ENCODE assay signal across 21 mouse cellular contexts in genomic region chr4:130104584-130104983, GRCm38 (mm10). TPM values are rescaled to one million over a fixed set of nuclear protein-coding genes. Genes with fewer than 3 reads are reported as not detected.
A peak's percentile ranks its signal among the peaks of the same experiment; 100 is the strongest.
DNase-seq lines count a peak whose midpoint lies in the region; ATAC-seq and TF ChIP-seq lines count a peak whose summit lies in the region.
"Had no signal": no experiment of that assay in that cellular context is flagged by ENCODE, and none has a peak within 500 bp of the region (broad histone marks: within the 10 kb centered on the region; RNA-seq: fewer than 3 reads in every experiment).

No protein-coding gene starts in this region.

- peak overlapping the region; percentile 34; the same call in 1 of the 2 replicates for H3K27ac ChIP-seq in liver, postnatal 0 days (ENCODE audit: low read depth)
- no peak overlapping the region for H3K27ac ChIP-seq in liver, embryonic 11.5 days (ENCODE audit: low read depth, low read length)
- peak overlapping the region; percentile 79 for H3K27ac ChIP-seq in intestine, embryonic 15.5 days
- peak overlapping the region; percentile 57; the same call in 1 of the 2 replicates for H3K27ac ChIP-seq in kidney, postnatal 0 days
- no peak overlapping the region for H3K27ac ChIP-seq in hindbrain, postnatal 0 days
- H3K27ac ChIP-seq in cerebellum, adult 2 months (ENCODE audit: insufficient read depth, low read length), result no peak overlapping the region
- H3K27ac ChIP-seq: embryonic facial prominence, embryonic 10.5 days; hindbrain, embryonic 10.5 days; limb, embryonic 15.5 days; lung, embryonic 15.5 days; neural tube, embryonic 13.5 days had no signal

- no peak overlapping the region for H3K4me2 ChIP-seq in liver, postnatal 0 days (ENCODE audit: low read depth, low read length)
- no peak overlapping the region for H3K4me2 ChIP-seq in liver, embryonic 11.5 days
- peak overlapping the region; percentile 4; the same call in 1 of the 2 replicates for H3K4me2 ChIP-seq in intestine, embryonic 15.5 days (replicated peaks)
- no peak overlapping the region for H3K4me2 ChIP-seq in kidney, postnatal 0 days (ENCODE audit: low read length)
- no peak overlapping the region for H3K4me2 ChIP-seq in hindbrain, postnatal 0 days (ENCODE audit: low read depth, low read length)
- H3K4me2 ChIP-seq: limb, embryonic 15.5 days; lung, embryonic 15.5 days; neural tube, embryonic 13.5 days had no signal

- DNase-seq in liver, postnatal 0 days, result no peak
- DNase-seq in liver, embryonic 11.5 days (ENCODE audit: low spot score), result no peak
- peak; percentile 36 for DNase-seq in kidney, postnatal 0 days (ENCODE audit: low spot score)
- DNase-seq in frontal cortex, postnatal 25 days (ENCODE audit: low spot score in 2 of 2), result no peak
- DNase-seq in heart, adult 11 months, result no peak
- no peak for DNase-seq in hindbrain, postnatal 0 days (ENCODE audit: low spot score)
- no peak for DNase-seq in cerebellum, adult 2 months
- DNase-seq: adrenal gland, postnatal 36 days; cerebellum, postnatal 14 days; right cerebral cortex, postnatal 25 days; thymus, adult 2 months had no signal

- 29% methylated on average over 4 of the region's 4 CpGs for WGBS in liver, postnatal 0 days (ENCODE audit: insufficient replicate concordance)
- WGBS in liver, embryonic 11.5 days, result 56% methylated on average over 4 of the region's 4 CpGs
- 44% methylated on average over 4 of the region's 4 CpGs for WGBS in intestine, embryonic 15.5 days
- WGBS in kidney, postnatal 0 days, result 46% methylated on average over 4 of the region's 4 CpGs
- WGBS in hindbrain, postnatal 0 days, result 85% methylated on average over 4 of the region's 4 CpGs
- 89% methylated on average over 4 of the region's 4 CpGs for WGBS in cerebellum, adult 2 months

- H3K36me3 ChIP-seq in liver, postnatal 0 days (replicated peaks; ENCODE audit: insufficient read depth, low read length), result no peaks in the 10 kb centered on the region
- no peaks in the 10 kb centered on the region for H3K36me3 ChIP-seq in liver, embryonic 11.5 days (ENCODE audit: control insufficient read depth, insufficient read depth, low read length)
- no peaks in the 10 kb centered on the region for H3K36me3 ChIP-seq in intestine, embryonic 15.5 days
- H3K36me3 ChIP-seq in kidney, postnatal 0 days (ENCODE audit: insufficient read depth, low read length), result no peaks in the 10 kb centered on the region
- no peaks in the 10 kb centered on the region for H3K36me3 ChIP-seq in hindbrain, postnatal 0 days (ENCODE audit: insufficient read depth, low read length)
- H3K36me3 ChIP-seq: embryonic facial prominence, embryonic 10.5 days; hindbrain, embryonic 10.5 days; limb, embryonic 15.5 days; lung, embryonic 15.5 days; neural tube, embryonic 13.5 days had no signal

- H3K9ac ChIP-seq in liver, postnatal 0 days (replicated peaks), result no peak overlapping the region; the same call in 1 of the 2 replicates
- no peak overlapping the region for H3K9ac ChIP-seq in liver, embryonic 11.5 days (ENCODE audit: low read depth, low read length)
- H3K9ac ChIP-seq in intestine, embryonic 15.5 days, result no peak overlapping the region
- H3K9ac ChIP-seq in kidney, postnatal 0 days (ENCODE audit: low read depth, low read length), result no peak overlapping the region
- no peak overlapping the region for H3K9ac ChIP-seq in hindbrain, postnatal 0 days (replicated peaks; ENCODE audit: low read length)
- H3K9ac ChIP-seq: limb, embryonic 15.5 days; lung, embryonic 15.5 days; neural tube, embryonic 13.5 days had no signal

- H3K4me1 ChIP-seq in liver, postnatal 0 days (ENCODE audit: insufficient read depth), result peaks cover 33% of the 10 kb centered on the region
- H3K4me1 ChIP-seq in liver, embryonic 11.5 days (replicated peaks; ENCODE audit: control insufficient read depth, insufficient read depth, low read length), result peaks cover 13% of the 10 kb centered on the region
- H3K4me1 ChIP-seq in intestine, embryonic 15.5 days (replicated peaks), result peaks cover 33% of the 10 kb centered on the region
- H3K4me1 ChIP-seq in kidney, postnatal 0 days (replicated peaks; ENCODE audit: insufficient read depth, low read length), result peaks cover 14% of the 10 kb centered on the region; the same call in 1 of the 2 replicates
- H3K4me1 ChIP-seq in hindbrain, postnatal 0 days (ENCODE audit: insufficient read depth, low read length), result peaks cover 20% of the 10 kb centered on the region; the same call in 1 of the 2 replicates
- H3K4me1 ChIP-seq in cerebellum, adult 2 months (ENCODE audit: control insufficient read depth, insufficient read depth, low read length), result peaks cover 6% of the 10 kb centered on the region; the same call in 1 of the 2 replicates

- H3K27me3 ChIP-seq in liver, postnatal 0 days (ENCODE audit: insufficient read depth, low read length), result no peaks in the 10 kb centered on the region
- H3K27me3 ChIP-seq in liver, embryonic 11.5 days (replicated peaks; ENCODE audit: control insufficient read depth, insufficient read depth, low read length), result no peaks in the 10 kb centered on the region
- H3K27me3 ChIP-seq in intestine, embryonic 15.5 days (replicated peaks), result no peaks in the 10 kb centered on the region
- H3K27me3 ChIP-seq in kidney, postnatal 0 days (ENCODE audit: insufficient read depth, low read length), result no peaks in the 10 kb centered on the region
- no peaks in the 10 kb centered on the region for H3K27me3 ChIP-seq in hindbrain, postnatal 0 days (ENCODE audit: insufficient read depth, low read length)
- no peaks in the 10 kb centered on the region for H3K27me3 ChIP-seq in cerebellum, adult 2 months (ENCODE audit: control insufficient read depth, insufficient read depth, low read length)
- H3K27me3 ChIP-seq: limb, embryonic 15.5 days; lung, embryonic 15.5 days had no signal

- no peak for TF ChIP-seq EP300 in liver, postnatal 0 days (IDR thresholded peaks at IDR 0.05; ENCODE audit: low read depth)

- no peak for ATAC-seq in liver, postnatal 0 days
- no peak for ATAC-seq in liver, embryonic 11.5 days (replicated peaks; ENCODE audit: low FRiP score)
- ATAC-seq in intestine, embryonic 15.5 days, result peak; percentile 73
- peak; percentile 43; the same call in 1 of the 2 replicates for ATAC-seq in kidney, postnatal 0 days (replicated peaks; ENCODE audit: low FRiP score, low read depth)
- ATAC-seq in hindbrain, postnatal 0 days, result no peak
- ATAC-seq: inflammation-experienced regulatory T-cells, adult 6 months had no signal

- no peak for TF ChIP-seq CTCF in liver, postnatal 0 days (IDR thresholded peaks at IDR 0.05; ENCODE audit: low read depth)
- TF ChIP-seq CTCF in kidney, postnatal 0 days (IDR thresholded peaks at IDR 0.05; ENCODE audit: low read depth), result no peak
- TF ChIP-seq CTCF in hindbrain, postnatal 0 days (IDR thresholded peaks at IDR 0.05; ENCODE audit: low read depth), result no peak
- no peak for TF ChIP-seq CTCF in cerebellum, adult 2 months (IDR thresholded peaks at IDR 0.05; ENCODE audit: borderline replicate concordance, insufficient read depth, low read depth, low read length)

- TF ChIP-seq POLR2A in cerebellum, adult 2 months (IDR thresholded peaks at IDR 0.05; ENCODE audit: borderline replicate concordance, insufficient read depth, low read length), result no peak

- H3K4me3 ChIP-seq in liver, postnatal 0 days (ENCODE audit: low read depth, low read length), result no peak overlapping the region
- no peak overlapping the region for H3K4me3 ChIP-seq in liver, embryonic 11.5 days (ENCODE audit: low read depth, low read length)
- no peak overlapping the region for H3K4me3 ChIP-seq in intestine, embryonic 15.5 days (replicated peaks)
- no peak overlapping the region for H3K4me3 ChIP-seq in kidney, postnatal 0 days (replicated peaks; ENCODE audit: low read depth, low read length)
- H3K4me3 ChIP-seq in hindbrain, postnatal 0 days (ENCODE audit: low read length), result no peak overlapping the region
- no peak overlapping the region for H3K4me3 ChIP-seq in cerebellum, adult 2 months (replicated peaks; ENCODE audit: insufficient read depth, low read depth, low read length)
- H3K4me3 ChIP-seq: embryonic facial prominence, embryonic 10.5 days; hindbrain, embryonic 10.5 days; limb, embryonic 15.5 days; lung, embryonic 15.5 days; megakaryocyte, embryonic 14.5 days; neural tube, embryonic 13.5 days had no signal

- H3K9me3 ChIP-seq in liver, postnatal 0 days (ENCODE audit: low read length), result no peaks in the 10 kb centered on the region
- peaks cover 2% of the 10 kb centered on the region; the same call in 1 of the 2 replicates for H3K9me3 ChIP-seq in liver, embryonic 11.5 days (ENCODE audit: control insufficient read depth, low read length)
- no peaks in the 10 kb centered on the region for H3K9me3 ChIP-seq in intestine, embryonic 15.5 days
- no peaks in the 10 kb centered on the region for H3K9me3 ChIP-seq in kidney, postnatal 0 days (replicated peaks; ENCODE audit: low read length)
- no peaks in the 10 kb centered on the region for H3K9me3 ChIP-seq in hindbrain, postnatal 0 days (ENCODE audit: low read length)
- H3K9me3 ChIP-seq: embryonic facial prominence, embryonic 10.5 days; limb, embryonic 15.5 days; lung, embryonic 15.5 days had no signal

RNA-seq across cellular contexts. Expression of gene Pef1, which starts 2.2 kb away (rescaled TPM):
- polyA plus RNA-seq in liver, postnatal 0 days (2015; fragmentation: Nextera tagmentation; extraction: Ambion mirVana), result 25.0 and 26.0 TPM in 2 replicates
- polyA plus RNA-seq in liver, embryonic 11.5 days (2014; fragmentation: Nextera tagmentation; extraction: Ambion mirVana), result 56.8 and 58.1 TPM in 2 replicates
- polyA plus RNA-seq in intestine, embryonic 15.5 days (2015; fragmentation: Nextera tagmentation; extraction: Ambion mirVana), result 67.0 and 76.6 TPM in 2 replicates
- 73.6 and 77.6 TPM in 2 replicates for polyA plus RNA-seq in kidney, postnatal 0 days (2015; fragmentation: Nextera tagmentation; extraction: Ambion mirVana)
- total RNA-seq in hindbrain, postnatal 0 days (2014; rRNA removed), result 82.6 and 93.4 TPM in 2 replicates
- 59.8 and 62.0 TPM in 2 replicates for polyA plus RNA-seq in hindbrain, postnatal 0 days (2015; fragmentation: Nextera tagmentation; extraction: Ambion mirVana)
- polyA plus RNA-seq in cerebellum, adult 2 months (2012; rRNA removed), result 89.3 and 90.2 TPM in 2 replicates

RNA-seq across cellular contexts. Expression of gene Hcrtr1, which starts 34.6 kb away (rescaled TPM):
- polyA plus RNA-seq in liver, postnatal 0 days (2015; fragmentation: Nextera tagmentation; extraction: Ambion mirVana), result not detected in 2 replicates
- 0.12 and 0.30 TPM in 2 replicates for polyA plus RNA-seq in liver, embryonic 11.5 days (2014; fragmentation: Nextera tagmentation; extraction: Ambion mirVana)
- polyA plus RNA-seq in intestine, embryonic 15.5 days (2015; fragmentation: Nextera tagmentation; extraction: Ambion mirVana), result 0.24 and 0.37 TPM in 2 replicates
- 0.36 and 0.46 TPM in 2 replicates for polyA plus RNA-seq in kidney, postnatal 0 days (2015; fragmentation: Nextera tagmentation; extraction: Ambion mirVana)
- total RNA-seq in hindbrain, postnatal 0 days (2014; rRNA removed), result 16.9 and 24.2 TPM in 2 replicates
- polyA plus RNA-seq in hindbrain, postnatal 0 days (2015; fragmentation: Nextera tagmentation; extraction: Ambion mirVana), result 11.3 and 12.1 TPM in 2 replicates
- 4.3 and 5.2 TPM in 2 replicates for polyA plus RNA-seq in cerebellum, adult 2 months (2012; rRNA removed)
- total RNA-seq: monocyte, adult 5-6 weeks had no signal
- polyA plus RNA-seq: C2C12; inflammation-experienced regulatory T-cells, adult 6 months had no signal

RNA-seq across cellular contexts. Expression of gene Col16a1, which starts 56.9 kb away (rescaled TPM):
- 2.3 and 3.0 TPM in 2 replicates for polyA plus RNA-seq in liver, postnatal 0 days (2015; fragmentation: Nextera tagmentation; extraction: Ambion mirVana)
- 4.2 and 6.0 TPM in 2 replicates for polyA plus RNA-seq in liver, embryonic 11.5 days (2014; fragmentation: Nextera tagmentation; extraction: Ambion mirVana)
- polyA plus RNA-seq in intestine, embryonic 15.5 days (2015; fragmentation: Nextera tagmentation; extraction: Ambion mirVana), result 60.0 and 63.0 TPM in 2 replicates
- 38.6 TPM in 2 replicates for polyA plus RNA-seq in kidney, postnatal 0 days (2015; fragmentation: Nextera tagmentation; extraction: Ambion mirVana)
- total RNA-seq in hindbrain, postnatal 0 days (2014; rRNA removed), result 19.9 and 21.5 TPM in 2 replicates
- polyA plus RNA-seq in hindbrain, postnatal 0 days (2015; fragmentation: Nextera tagmentation; extraction: Ambion mirVana), result 13.1 and 13.8 TPM in 2 replicates
- polyA plus RNA-seq in cerebellum, adult 2 months (2012; rRNA removed), result 36.4 and 44.3 TPM in 2 replicates
- total RNA-seq: monocyte, adult 5-6 weeks had no signal
- polyA plus RNA-seq: inflammation-experienced regulatory T-cells, adult 6 months had no signal

Comparison
In these comparisons a context has a peak if more than half of its experiments do, and no peak if none do; other contexts are left out.
1. H3K27ac ChIP-seq: peak in liver, postnatal 0 days (single experiment), intestine, embryonic 15.5 days (single experiment) and kidney, postnatal 0 days (single experiment); none in liver, embryonic 11.5 days (single experiment), hindbrain, postnatal 0 days (single experiment) and cerebellum, adult 2 months (single experiment).
2. ATAC-seq: peak in intestine, embryonic 15.5 days (single experiment) and kidney, postnatal 0 days (single experiment); none in liver, postnatal 0 days (single experiment), liver, embryonic 11.5 days (single experiment) and hindbrain, postnatal 0 days (single experiment).